Mouse (Mus musculus) retina, postnatal 1 day (tissue): Measurements from ENCODE around the gene Rdm1.
"Not testable (repeated sequence)": the region's sequence is repeated elsewhere in the genome, so short reads cannot be mapped to it uniquely, and the experiment has no call there.

ENCODE experiments used
- DNase-seq: peaks from one replicate; pipeline ENCODE4 v3.0.0-alpha.2; 2012

Rdm1 gene

GRCm38 (mm10) chr11:101616948-101617767 is 9.8 kb upstream of the Rdm1 start:
- DNase-seq, result no peak

GRCm38 (mm10) chr11:101617849-101618248 is 9.1 kb upstream of the Rdm1 start:
- DNase-seq, result peak; percentile 94

- no peak for DNase-seq
Measured at GRCm38 (mm10) chr11:101618596-101618995, 8.4 kb upstream of the Rdm1 start.

DNA sequence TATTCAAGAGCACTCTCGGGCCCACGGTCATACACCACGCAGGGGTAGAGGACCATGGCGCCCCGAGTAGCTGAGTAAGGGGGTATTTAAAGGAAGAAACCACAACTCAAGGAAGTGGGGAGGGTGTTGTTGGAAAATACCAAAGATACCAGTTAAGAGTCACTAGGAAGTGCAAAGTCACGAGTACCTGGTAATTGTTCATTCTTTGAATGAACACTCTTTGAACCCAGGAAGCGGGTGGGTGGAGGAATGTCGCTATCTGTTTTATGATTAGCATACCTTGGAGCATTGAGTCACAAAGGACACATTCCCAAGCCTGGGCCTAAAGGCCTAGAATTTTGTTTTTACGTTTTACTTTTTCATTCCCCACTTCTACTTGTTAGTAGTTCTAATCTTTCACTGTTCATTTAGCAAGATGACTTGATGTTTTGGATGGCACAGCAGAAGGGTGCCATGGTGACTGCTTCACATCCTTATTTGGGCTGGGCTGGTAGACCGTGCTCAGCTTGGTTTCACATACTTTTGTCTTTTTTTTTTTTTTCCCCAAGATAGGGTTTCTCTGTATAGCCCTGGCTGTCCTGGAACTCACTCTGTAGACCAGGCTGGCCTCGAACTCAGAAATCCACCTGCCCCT is 6.9 kb upstream of the Rdm1 start:
- not testable (repeated sequence) for DNase-seq

DNA sequence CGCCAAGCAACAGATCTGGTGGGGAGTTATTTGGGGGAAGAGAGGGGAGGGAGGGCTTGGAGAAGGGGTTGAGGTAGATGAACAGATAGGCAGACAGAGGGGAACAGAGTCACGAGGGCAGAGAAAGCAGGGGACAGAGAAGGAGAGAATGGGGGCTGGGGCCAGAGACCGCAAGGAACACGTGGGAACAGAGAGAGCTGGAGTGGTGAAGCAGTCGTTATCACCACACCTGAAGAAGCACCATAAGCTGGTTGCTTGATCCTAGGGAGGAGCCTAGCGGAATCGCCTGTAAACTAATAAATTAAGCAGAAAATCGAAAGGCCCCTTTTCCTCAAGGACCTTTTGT is 373 bp upstream of the Rdm1 start:
- DNase-seq, result no peak

- DNase-seq, result no peak
Measured at GRCm38 (mm10) chr11:101627857-101628559, 1.0 kb downstream of the Rdm1 start.

- DNase-seq, result not testable (repeated sequence)
Measured at GRCm38 (mm10) chr11:101628733-101629417, 1.9 kb downstream of the Rdm1 start.

GRCm38 (mm10) chr11:101635660-101636059 is 8.7 kb downstream of the Rdm1 start:
- no peak for DNase-seq

GRCm38 (mm10) chr11:101639761-101640160 is 12.8 kb downstream of the Rdm1 start:
- DNase-seq, result no peak

DNA sequence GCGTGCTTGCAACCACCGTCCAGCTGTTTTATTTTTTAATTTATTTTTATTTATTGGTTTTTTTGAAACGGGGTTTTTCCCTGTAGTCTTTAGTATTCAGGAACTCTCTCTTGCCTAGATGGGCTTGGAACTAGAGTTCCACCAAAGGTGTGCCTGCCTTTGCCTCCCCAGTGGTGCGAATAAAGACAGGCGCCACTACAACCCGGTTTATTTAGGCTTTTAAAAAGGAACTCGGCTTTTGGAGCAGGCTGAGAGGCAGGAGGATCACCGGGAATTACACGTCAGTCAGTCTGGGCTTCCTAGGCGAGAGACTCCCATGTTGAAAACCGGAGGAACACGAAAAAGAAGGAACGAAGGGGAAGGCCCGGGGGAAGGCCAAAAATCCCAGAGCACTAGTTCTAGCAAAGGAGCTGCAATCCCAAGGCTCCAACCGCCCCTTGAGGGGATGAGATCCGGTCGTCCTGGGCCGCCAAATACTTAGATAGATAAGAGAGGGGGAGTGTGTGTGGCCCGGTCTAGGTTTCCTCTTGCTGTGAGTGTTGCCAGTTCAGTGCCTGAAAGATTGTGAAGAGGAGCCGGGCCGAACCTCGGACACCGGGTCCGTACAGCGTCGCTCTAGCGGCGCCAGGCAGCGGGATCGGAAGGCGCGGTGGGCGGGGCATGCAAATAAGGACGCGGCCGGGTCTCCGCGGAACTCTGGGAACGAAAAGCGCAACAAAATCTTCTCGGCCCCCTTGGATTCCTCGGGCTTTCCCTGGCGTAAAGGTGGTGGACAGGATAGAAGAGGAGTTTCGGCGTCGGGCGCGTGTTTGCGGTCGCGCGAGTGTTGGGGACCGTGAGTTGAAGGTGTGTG is 14.1 kb downstream of the Rdm1 start:
- DNase-seq, result peak; percentile 87

DNA sequence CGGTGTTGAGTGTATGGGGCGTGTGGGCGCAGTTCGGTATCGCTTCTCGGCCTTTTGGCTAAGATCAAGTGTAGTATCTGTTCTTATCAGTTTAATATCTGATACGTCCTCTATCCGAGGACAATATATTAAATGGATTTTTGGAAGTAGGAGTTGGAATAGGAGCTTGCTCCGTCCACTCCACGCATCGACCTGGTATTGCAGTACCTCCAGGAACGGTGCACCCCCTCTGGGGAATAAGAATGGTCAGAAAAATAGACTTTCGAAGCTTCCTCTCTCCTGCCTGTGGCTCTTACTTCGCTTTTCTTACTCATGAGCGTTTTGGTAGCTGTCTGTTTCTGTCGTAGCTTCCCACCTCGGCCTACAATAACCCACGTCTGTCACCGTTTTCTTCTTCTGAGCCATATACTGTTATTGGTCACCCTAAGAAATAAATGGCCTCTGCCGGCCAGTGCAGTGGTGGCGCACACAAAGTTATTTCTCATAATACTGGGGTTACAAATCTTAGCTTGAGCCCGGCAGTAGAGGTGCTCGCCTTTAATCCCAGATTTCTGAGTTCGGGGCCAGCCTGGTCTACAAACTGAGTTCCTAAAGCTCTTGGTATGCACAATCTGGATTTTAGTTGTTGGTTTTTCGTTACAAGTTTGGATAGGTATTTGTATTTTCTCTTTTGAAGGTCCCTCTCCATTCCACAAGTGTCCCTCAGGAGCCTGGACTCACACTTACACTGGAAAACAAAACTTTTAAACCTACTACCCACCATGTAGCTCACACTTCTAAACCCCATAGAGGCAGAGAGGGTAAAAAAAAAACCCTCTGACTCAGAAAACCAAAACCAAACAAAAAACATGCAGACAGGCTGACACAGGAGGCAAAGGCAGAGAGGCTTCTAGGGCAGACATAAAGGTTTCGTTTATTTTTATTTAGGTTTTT is 15.0 kb downstream of the Rdm1 start:
- peak; percentile 95 for DNase-seq

DNA sequence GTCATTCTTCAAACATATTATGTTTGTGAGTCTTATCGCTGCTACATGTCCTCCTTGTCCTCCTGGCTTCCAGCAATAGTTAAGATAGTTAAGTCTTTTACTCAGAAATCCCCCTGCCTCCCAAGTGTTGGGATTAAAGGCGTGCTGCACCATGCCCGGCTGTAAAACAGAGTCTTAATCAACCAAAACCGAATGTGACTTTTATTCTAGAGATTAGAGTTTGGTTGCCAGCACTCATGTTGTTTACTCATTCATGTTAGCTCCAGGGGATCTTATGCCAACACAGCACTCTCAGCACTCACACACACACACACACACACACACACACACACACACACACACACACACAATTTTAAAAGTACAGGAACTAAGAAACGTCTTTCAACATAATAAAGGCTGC is 15.9 kb downstream of the Rdm1 start:
- DNase-seq, result no peak

- peak; percentile 78 for DNase-seq
Measured at GRCm38 (mm10) chr11:101644591-101644990, 17.6 kb downstream of the Rdm1 start.

GRCm38 (mm10) chr11:101645043-101645410 is 18.0 kb downstream of the Rdm1 start:
- not testable (repeated sequence) for DNase-seq

- DNase-seq, result peak; percentile 97
Measured at GRCm38 (mm10) chr11:101645411-101646282, 18.7 kb downstream of the Rdm1 start.

DNA sequence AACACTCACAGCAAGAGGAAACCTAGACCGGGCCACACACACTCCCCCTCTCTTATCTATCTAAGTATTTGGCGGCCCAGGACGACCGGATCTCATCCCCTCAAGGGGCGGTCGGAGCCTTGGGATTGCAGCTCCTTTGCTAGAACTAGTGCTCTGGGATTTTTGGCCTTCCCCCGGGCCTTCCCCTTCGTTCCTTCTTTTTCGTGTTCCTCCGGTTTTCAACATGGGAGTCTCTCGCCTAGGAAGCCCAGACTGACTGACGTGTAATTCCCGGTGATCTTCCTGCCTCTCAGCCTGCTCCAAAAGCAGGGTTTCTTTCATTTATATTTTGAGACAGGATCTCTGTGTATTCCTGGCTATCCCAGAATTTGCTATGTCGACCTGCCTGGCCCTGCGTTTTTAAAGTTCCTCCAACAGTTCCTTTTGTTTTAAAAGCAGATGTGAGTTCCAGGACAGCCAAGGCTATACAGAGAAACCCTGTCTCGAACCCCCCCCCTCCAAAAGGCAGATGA is 19.3 kb downstream of the Rdm1 start:
- DNase-seq, result peak; percentile 41

DNA sequence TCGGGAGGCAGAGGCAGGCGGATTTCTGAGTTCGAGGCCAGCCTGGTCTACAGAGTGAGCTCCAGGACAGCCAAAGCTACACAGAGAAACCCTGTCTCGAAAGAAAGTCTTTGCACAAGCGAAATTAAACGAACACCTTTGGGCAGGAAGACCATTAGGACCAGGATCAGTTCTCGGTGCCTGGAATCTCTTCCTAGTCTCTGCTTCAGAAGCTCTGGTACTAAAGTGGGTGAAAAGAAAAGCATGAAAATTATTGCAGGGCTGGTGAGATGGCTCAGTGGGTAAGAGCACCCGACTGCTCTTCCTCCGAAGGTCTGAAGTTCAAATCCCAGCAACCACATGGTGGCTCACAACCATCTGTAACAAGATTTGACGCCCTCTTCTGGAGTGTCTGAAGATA is 20.1 kb downstream of the Rdm1 start:
- DNase-seq, result not testable (repeated sequence)

GRCm38 (mm10) chr11:101656356-101656755 is 29.4 kb downstream of the Rdm1 start:
- no peak for DNase-seq

DNA sequence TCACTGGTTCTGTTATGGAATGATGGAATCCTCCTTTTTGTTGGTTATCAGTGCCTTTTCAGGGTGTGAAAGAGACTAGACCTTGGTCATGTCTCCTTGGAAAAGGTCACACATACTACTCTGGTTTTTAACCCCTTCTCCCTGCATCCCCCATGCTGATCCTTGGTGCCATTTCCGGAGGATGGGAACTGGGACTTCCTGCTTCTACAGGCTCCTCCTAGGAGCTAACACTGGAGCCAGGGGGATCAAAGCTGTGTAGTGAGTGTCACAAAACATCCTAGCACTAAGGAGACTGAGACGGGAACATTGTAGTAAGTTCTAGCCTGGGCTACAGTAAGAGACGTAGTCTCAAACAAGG is 30.5 kb downstream of the Rdm1 start:
- DNase-seq, result no peak
